Mouse (Mus musculus) C2C12 (cell line): ENCODE measurements around the gene Aak1. TPM values are rescaled to one million over a fixed set of nuclear protein-coding genes. Genes with fewer than 3 reads are reported as not detected.
"Not testable (repeated sequence)": the region's sequence is repeated elsewhere in the genome, so short reads cannot be mapped to it uniquely, and the experiment has no call there.

Experiments
- H3K27me3 ChIP-seq: one replicate; pipeline ENCODE4 v1.6.1; 2011; ENCODE audit not compliant: control insufficient read depth, insufficient read depth, insufficient read length
- H3K36me3 ChIP-seq: one replicate; pipeline ENCODE4 v1.6.1; 2011; ENCODE audit not compliant: control insufficient read depth, insufficient read depth
- H3K4me3 ChIP-seq: one replicate; pipeline ENCODE4 v1.5.1; 2011; ENCODE audit warnings: mild to moderate bottlenecking, control low read depth; ENCODE audit not compliant: poor library complexity, insufficient read depth, severe bottlenecking
- H3K79me2 ChIP-seq: one replicate; pipeline ENCODE4 v1.6.1; 2011; ENCODE audit not compliant: control insufficient read depth, insufficient read depth
- H3K79me3 ChIP-seq: one replicate; pipeline ENCODE4 v1.6.1; 2011; ENCODE audit warnings: low read depth, control low read depth
- H3ac ChIP-seq: one replicate; pipeline ENCODE3; 2011; ENCODE audit warnings: low read depth; ENCODE audit not compliant: control insufficient read depth, insufficient read length
- CEBPB ChIP-seq: IDR thresholded peaks from one replicate; pipeline ENCODE4 v1.6.1; 2011; ENCODE audit warnings: low read depth, mild to moderate bottlenecking, control low read depth, moderate library complexity
- CTCF ChIP-seq: IDR thresholded peaks from one replicate; pipeline ENCODE4 v1.5.1; 2011; ENCODE audit not compliant: control insufficient read depth, insufficient read depth, insufficient read length
- FOSL1 ChIP-seq: IDR thresholded peaks from one replicate; pipeline ENCODE4 v1.8.0; 2011; ENCODE audit warnings: mild to moderate bottlenecking, low read length; ENCODE audit not compliant: poor library complexity, insufficient read depth, severe bottlenecking
- MAX ChIP-seq: IDR thresholded peaks from one replicate; pipeline ENCODE4 v1.6.1; 2011; ENCODE audit warnings: mild to moderate bottlenecking, control low read depth
- MYOD1 ChIP-seq: IDR thresholded peaks from one replicate; pipeline ENCODE4 v1.6.1; 2011; ENCODE audit warnings: low read depth; ENCODE audit not compliant: control insufficient read depth, insufficient read length
- MYOG ChIP-seq: IDR thresholded peaks from one replicate; pipeline ENCODE4 v1.6.1; 2011; ENCODE audit not compliant: control insufficient read depth, insufficient read length; ENCODE audit errors: extremely low read depth
- USF1 ChIP-seq: IDR thresholded peaks from one replicate; pipeline ENCODE4 v1.6.1; 2011; ENCODE audit warnings: low read depth, mild to moderate bottlenecking, control low read depth, moderate library complexity
- polyA plus RNA-seq: library from polyadenylated mRNA; unstranded; fragments of >200 nt; fragmentation: generic; extraction: Trizol; gene quantifications from one replicate; pipeline ENCODE4 v1.2.1, GENCODE M21; 2012; ENCODE audit warnings: missing spikeins

The Aak1 gene
- polyA plus RNA-seq, 1 experiment = 12.8 TPM

- no peak overlapping the region for H3ac ChIP-seq
- peaks cover 23% of the 10 kb centered on the region for H3K79me3 ChIP-seq
- peaks cover 6% of the 10 kb centered on the region for H3K36me3 ChIP-seq
- H3K27me3 ChIP-seq = no peaks in the 10 kb centered on the region
- H3K79me2 ChIP-seq = peaks cover 84% of the 10 kb centered on the region
- TF ChIP-seq MYOD1 (no peak), FOSL1 (no peak), USF1 (no peak), MYOG (no peak), CTCF (no peak)
- H3K4me3 ChIP-seq = no peak overlapping the region
Measured at GRCm38 (mm10) chr6:86864358-86864757, 15.0 kb downstream of the Aak1 start.

GRCm38 (mm10) chr6:86870335-86870734 is 21.0 kb downstream of the Aak1 start:
- Histone ChIP-seq H3K36me3 (no peaks in the 10 kb centered on the region), H3K79me3 (peaks cover 15% of the 10 kb centered on the region), H3K4me3 (no peak overlapping the region), H3K79me2 (peaks cover 77% of the 10 kb centered on the region), H3ac (no peak overlapping the region), H3K27me3 (no peaks in the 10 kb centered on the region)
- TF ChIP-seq MYOD1 (no peak), MAX (no peak), USF1 (no peak), CTCF (no peak), CEBPB (no peak), MYOG (no peak), FOSL1 (no peak)

- H3K79me2 ChIP-seq = peaks cover 71% of the 10 kb centered on the region
- H3K4me3 ChIP-seq = no peak overlapping the region
- TF ChIP-seq CEBPB (no peak), FOSL1 (no peak)
- H3ac ChIP-seq = no peak overlapping the region
- H3K36me3 ChIP-seq = no peaks in the 10 kb centered on the region
- no peaks in the 10 kb centered on the region for H3K27me3 ChIP-seq
- peaks cover 15% of the 10 kb centered on the region for H3K79me3 ChIP-seq
Measured at GRCm38 (mm10) chr6:86871783-86872182, 22.5 kb downstream of the Aak1 start.

- no peaks in the 10 kb centered on the region for H3K27me3 ChIP-seq
- no peak for TF ChIP-seq MAX
- no peak for TF ChIP-seq CTCF
- no peak for TF ChIP-seq CEBPB
- peaks cover 48% of the 10 kb centered on the region for H3K79me2 ChIP-seq
- no peak overlapping the region for H3K4me3 ChIP-seq
- H3K79me3 ChIP-seq = peaks cover 6% of the 10 kb centered on the region
- H3ac ChIP-seq = no peak overlapping the region
- H3K36me3 ChIP-seq = peaks cover 6% of the 10 kb centered on the region
Measured at GRCm38 (mm10) chr6:86874711-86875375, 25.5 kb downstream of the Aak1 start.

GRCm38 (mm10) chr6:86876451-86876850 is 27.1 kb downstream of the Aak1 start:
- TF ChIP-seq MYOD1 (no peak), USF1 (no peak), MYOG (no peak), CEBPB (no peak), MAX (no peak), CTCF (no peak), FOSL1 (no peak)
- Histone ChIP-seq H3K4me3 (no peak overlapping the region), H3ac (no peak overlapping the region), H3K36me3 (peaks cover 6% of the 10 kb centered on the region), H3K27me3 (no peaks in the 10 kb centered on the region), H3K79me2 (peaks cover 32% of the 10 kb centered on the region), H3K79me3 (peaks cover 5% of the 10 kb centered on the region)

GRCm38 (mm10) chr6:86878656-86879055 is 29.3 kb downstream of the Aak1 start:
- H3K79me2 ChIP-seq = peaks cover 23% of the 10 kb centered on the region
- H3ac ChIP-seq, H3K79me3 ChIP-seq, H3K27me3 ChIP-seq, H3K36me3 ChIP-seq, H3K4me3 ChIP-seq: not testable (repeated sequence)

GRCm38 (mm10) chr6:86879314-86879713 is 30.0 kb downstream of the Aak1 start:
- no peak overlapping the region for H3K4me3 ChIP-seq
- H3K36me3 ChIP-seq = peaks cover 6% of the 10 kb centered on the region
- H3K79me3 ChIP-seq = peaks cover 2% of the 10 kb centered on the region
- no peak overlapping the region for H3ac ChIP-seq
- no peaks in the 10 kb centered on the region for H3K27me3 ChIP-seq
- TF ChIP-seq FOSL1 = no peak
- TF ChIP-seq MYOD1 = no peak
- no peak for TF ChIP-seq USF1
- TF ChIP-seq MAX = no peak
- TF ChIP-seq CTCF = no peak
- no peak for TF ChIP-seq MYOG
- no peak for TF ChIP-seq CEBPB
- H3K79me2 ChIP-seq = peaks cover 23% of the 10 kb centered on the region
